Mouse (Mus musculus) thymus, postnatal 25 days (tissue): Measurements from ENCODE around the gene Zfp867.

Experiments used
- DNase-seq: peaks from one replicate; pipeline ENCODE4 v3.0.0; 2022

Zfp867 gene

GRCm38 (mm10) chr11:59472326-59472677 lies at the start of gene Zfp867:
TSS of gene Zfp867 (minus strand) at chr11:59472474.
- peak; percentile 86 for DNase-seq

GRCm38 (mm10) chr11:59519741-59520495 lies 47.6 kb upstream of the Zfp867 start:
- no peak for DNase-seq

DNA sequence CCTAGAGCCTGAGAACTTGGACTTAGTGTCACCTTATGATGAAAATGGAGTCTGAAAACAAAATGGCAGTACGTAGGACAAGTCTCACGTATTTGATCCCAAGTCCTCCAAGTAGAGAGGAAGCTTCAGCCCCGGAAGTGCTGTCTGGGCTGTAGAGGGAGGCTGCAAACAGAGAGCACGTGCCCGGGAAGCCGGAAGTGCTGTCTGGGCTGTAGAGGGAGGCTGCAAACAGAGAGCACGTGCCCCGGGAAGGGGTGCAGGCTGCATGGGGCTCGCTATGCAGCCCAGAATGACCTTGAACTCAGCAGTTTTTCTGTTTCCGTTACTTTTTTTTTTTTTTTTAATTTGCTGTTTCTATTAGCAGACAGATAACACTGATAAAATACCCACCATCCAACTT lies 46.0 kb upstream of the Zfp867 start:
- DNase-seq = peak; percentile 40

DNA sequence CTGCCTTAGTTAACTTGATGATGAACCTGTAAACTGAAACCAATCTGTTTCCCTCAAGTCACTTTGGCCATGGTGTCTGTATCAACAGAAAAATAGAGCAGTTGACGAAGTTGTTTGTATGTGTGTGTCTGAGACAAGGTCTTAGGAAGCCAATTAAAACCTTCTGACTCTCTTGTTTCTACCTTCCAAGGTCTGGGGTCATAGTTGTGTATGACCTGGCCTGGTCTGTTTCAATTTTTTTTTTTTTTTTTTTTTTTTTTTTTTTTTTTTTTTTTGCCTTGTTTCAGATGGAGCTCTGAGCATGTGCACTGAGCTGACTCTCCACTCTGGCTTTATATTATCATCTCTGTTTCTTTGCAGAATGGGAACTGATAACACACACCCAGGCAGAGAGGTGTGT lies 45.2 kb upstream of the Zfp867 start:
- DNase-seq = no peak

GRCm38 (mm10) chr11:59514789-59515188 lies 42.5 kb upstream of the Zfp867 start:
- no peak for DNase-seq

- no peak for DNase-seq
Measured at GRCm38 (mm10) chr11:59514381-59514780, 42.1 kb upstream of the Zfp867 start.

DNA sequence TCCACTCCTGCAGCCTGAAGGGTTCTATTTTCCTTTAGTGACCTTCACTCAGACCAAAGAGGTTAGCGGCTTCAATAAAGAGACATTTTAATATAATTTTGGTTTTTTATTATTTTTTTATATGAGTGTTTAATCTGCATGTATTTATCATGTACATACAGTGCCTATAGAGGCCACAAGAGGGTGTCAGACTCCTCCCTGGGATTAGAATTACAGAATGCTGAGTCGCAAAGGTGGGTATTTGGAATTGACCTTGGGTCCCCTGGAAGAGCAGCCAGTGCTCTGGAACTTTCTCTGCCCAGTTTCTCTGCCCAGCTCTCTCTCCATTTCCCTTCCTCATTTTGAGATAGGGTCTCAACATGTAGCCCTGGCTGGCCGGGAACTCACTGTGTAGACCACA lies 41.3 kb upstream of the Zfp867 start:
- DNase-seq = no peak

DNA sequence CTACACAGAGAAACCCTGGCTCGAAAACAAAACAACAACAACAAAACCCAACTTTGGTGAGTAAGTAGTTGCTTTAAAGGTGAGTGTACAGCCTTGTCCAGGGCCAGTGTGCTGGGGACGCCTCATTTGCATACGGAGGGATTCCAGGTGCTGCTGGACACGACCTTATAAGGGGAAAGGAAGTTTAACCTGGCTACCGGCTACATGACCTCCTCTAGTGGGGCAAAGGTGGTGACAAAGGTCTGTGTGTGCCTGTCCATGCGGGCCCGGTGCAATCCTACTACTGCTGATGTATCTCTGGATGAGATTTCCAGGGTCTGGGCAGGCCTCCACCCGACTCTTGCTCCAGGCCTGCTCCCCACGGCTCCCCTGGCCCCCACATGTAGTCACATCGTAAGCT lies 40.5 kb upstream of the Zfp867 start:
- no peak for DNase-seq

DNA sequence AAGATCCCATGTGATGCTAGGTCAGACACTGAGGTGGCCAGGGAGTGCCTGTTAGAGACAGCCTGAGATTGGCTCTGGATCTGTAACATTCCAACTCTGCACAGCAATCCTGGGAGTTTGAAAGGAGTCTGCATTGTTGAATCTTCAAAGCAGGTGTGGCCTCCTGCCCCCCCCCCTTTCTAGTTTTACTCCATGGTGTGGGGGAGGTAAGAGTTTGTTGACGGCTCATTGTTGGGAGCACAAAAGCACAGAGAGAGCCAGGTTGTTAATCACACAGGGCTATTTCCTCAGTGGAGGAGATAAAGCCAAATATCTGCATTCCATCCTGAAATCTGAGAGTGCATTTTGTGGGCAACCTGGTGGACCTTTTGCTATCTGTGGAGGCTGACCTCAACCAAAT lies 39.3 kb upstream of the Zfp867 start:
- no peak for DNase-seq

- DNase-seq = no peak
Measured at GRCm38 (mm10) chr11:59506713-59507074, 34.4 kb upstream of the Zfp867 start.

- peak; percentile 71 for DNase-seq
Measured at GRCm38 (mm10) chr11:59505839-59506712, 33.8 kb upstream of the Zfp867 start.

- DNase-seq = peak; percentile 84
Measured at GRCm38 (mm10) chr11:59505351-59505838, 33.1 kb upstream of the Zfp867 start.

GRCm38 (mm10) chr11:59501978-59502700 lies 29.9 kb upstream of the Zfp867 start:
- no peak for DNase-seq

- DNase-seq = no peak
Measured at GRCm38 (mm10) chr11:59497747-59498146, 25.5 kb upstream of the Zfp867 start.

- DNase-seq = no peak
Measured at GRCm38 (mm10) chr11:59496672-59497310, 24.5 kb upstream of the Zfp867 start.

DNA sequence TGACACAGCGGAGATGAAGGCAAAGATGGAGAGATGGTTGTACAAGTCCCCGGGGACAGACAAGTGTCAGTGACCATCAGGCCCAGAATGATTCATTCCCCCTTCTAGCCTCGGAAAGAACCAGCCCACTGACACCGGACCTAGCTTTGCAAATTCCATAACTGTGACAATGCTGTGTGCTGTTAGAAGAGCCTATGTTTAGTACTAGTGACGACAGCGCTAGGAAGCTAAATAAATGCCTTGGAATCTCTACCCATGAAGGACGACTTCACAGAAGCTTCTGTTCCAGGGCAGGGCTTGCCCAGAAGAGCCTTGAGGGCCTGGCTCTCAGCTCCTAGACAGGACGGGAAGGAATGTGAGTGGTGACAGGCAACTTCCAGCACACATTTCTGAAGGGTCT lies 13.9 kb upstream of the Zfp867 start:
- no peak for DNase-seq

DNA sequence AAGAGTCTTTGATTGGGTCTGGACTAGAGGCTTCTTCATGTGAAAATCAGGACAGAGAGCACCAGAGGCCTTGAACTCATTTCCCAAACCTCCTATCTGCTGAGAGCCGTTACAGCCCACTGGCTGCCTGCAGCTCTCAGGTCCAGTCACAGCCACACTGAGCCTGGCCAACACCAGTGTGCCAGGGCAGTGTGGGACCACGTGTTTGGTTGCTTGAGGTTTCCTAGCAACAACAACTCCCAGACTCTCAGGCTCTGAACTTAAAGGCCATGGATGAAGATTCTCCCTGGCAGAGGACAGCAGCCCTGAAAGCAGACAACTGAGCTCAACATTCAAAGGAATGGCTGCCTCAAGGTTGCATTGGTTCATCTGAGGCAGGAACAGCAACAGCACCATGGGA lies 13.4 kb upstream of the Zfp867 start:
- DNase-seq = no peak

DNA sequence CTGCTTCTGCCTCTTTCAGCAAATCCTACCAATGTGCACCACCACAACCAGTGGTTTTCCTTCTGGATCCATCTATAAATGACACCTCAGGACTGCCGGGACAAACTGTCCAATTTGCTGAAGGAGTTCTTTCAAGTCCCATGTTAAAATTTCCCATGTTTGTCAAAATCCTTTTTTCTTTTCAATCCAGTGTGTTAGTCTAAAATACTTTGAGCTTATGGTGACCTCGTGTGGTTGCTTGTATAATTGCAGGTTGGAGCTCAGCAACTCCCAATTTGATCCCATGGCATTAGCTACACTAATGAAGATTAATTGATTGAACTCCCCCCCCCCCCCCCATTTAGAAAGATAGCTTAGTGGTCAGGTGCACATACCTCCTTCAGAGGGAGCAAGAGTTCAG lies 10.9 kb upstream of the Zfp867 start:
- peak; percentile 34 for DNase-seq

- DNase-seq = no peak
Measured at GRCm38 (mm10) chr11:59477240-59477639, 5.0 kb upstream of the Zfp867 start.

DNA sequence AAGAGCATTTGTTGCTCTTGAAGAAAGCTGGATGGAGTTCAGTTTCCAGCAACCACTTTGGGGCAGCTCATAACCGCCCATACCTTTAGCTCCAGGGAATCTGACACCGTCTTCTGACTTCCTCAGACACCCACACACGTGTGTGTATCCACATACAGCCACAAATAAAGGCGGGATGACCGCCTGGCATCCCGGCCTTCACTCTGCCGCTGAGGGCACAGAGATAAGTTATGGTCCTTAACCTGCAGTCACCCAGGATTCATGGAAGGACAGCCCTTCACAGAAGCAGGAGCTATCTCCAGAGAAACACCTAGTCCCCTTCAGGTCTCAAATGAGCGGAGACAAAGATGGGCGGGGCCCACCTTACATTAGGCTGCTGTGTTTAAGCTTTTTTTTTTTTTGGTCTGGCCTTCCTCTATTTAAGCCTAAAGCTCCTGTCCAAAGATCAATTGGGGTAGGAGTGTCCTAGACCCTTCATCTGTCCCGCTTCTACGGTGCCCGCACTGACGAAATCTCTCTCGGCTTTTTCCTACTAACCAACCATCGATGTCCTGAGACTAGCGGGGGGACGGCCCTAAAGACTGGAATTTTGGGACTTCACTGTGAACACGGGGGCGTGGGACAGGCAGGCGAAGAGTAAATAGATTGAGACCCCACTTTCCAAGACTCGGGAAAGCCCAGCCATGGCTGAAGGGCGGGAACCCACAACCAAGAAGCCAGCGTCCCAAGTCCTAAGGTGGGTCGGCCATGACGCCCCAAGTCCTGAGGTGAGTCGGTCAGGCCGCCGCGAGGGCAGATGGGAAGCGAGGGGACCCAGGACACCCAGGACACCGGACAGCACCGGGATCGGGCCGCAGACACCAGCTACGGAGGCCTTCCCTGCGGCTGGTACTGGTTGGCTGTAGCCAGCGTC lies 605 bp downstream of the Zfp867 start:
- DNase-seq = no peak

GRCm38 (mm10) chr11:59460459-59460858 lies 11.8 kb downstream of the Zfp867 start:
- DNase-seq = no peak

GRCm38 (mm10) chr11:59458973-59459372 lies 13.3 kb downstream of the Zfp867 start:
- DNase-seq = no peak
